Mouse (Mus musculus) urinary bladder, postnatal 36 days (tissue): ENCODE measurements around the gene Bach2.

Source experiments
- DNase-seq, 2 experiments: peaks; one replicate each; pipeline ENCODE4 v3.0.0; 2022; ENCODE audit warnings: low spot score in 2 of 2, mixed read lengths in 1 of 2

The Bach2 gene

GRCm38 (mm10) chr4:32250333-32251004 lies 11.9 kb downstream of the Bach2 start:
- DNase-seq = no peak

DNA sequence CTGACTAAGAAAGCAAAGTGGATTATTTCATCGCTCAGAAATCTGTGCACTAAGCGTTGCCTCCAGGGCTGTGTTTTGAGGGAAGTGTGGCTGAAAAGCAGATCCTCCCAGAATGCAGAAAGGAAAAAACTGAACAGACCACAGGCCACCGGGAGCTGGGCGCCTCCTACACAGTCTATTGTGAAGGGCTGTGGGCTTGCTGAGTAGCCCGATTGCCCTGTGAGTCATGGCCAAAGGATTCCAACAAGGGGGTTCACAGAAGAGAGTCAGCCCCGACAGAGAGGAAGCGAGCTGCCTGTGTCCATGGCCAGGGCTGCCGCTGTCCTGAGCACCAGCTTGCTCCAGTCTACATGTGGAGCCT lies 12.4 kb downstream of the Bach2 start:
- peak; percentile 19 to 40 for DNase-seq

DNA sequence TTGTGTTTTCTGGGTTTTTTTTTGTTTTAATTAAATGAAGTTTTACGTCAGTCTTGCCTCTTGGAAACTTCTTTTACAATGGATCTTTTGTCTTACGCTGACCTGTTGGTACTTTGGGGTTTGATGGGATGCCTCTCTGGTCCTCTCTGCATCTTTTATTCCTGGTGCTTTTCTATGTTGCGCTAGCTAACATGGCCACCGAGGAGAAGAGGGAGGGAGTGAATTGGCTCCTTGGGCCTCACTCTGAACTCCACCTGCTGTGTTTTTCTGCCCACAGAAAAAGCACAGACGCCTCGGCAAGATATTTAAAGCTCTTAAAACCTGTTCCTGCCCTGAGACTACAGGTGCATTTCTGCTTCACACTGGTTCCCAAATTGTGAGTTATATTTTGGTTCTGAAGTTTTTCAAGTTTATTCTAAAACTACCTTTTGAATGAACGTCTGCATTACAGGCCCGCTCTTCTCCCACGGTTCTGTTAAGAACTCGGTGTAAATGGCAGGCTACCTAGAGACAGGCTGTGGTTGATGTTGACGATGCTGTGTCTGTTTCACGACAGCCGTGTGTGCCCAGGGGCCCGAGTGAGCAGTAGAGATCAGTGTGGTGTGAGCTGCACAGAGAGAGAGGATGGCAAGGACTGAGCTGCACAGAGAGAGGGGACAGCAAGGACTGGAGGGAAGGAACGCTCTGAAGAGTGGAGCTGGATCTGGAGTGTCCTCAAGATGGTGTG lies 13.5 kb downstream of the Bach2 start:
- no peak for DNase-seq

DNA sequence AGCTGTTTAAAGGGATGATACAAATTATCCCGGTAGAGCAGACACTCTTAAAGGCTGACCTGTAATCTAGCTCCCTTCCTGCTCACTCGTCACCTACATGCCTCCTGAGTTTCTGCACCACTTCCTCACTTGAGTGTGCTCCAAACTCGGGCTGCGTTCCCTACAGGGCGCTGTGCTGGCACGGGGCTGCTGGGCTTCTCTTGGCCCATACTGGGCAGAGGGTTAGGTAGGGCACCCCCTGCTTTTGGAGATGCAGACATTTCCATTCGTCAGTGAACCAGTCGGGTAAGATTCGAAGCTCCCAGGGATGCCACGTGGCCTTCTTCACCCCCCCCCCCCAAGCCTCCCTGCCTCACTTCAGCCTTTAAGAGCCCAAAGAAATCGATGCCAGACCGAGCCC lies 19.1 kb downstream of the Bach2 start:
- no peak for DNase-seq

DNA sequence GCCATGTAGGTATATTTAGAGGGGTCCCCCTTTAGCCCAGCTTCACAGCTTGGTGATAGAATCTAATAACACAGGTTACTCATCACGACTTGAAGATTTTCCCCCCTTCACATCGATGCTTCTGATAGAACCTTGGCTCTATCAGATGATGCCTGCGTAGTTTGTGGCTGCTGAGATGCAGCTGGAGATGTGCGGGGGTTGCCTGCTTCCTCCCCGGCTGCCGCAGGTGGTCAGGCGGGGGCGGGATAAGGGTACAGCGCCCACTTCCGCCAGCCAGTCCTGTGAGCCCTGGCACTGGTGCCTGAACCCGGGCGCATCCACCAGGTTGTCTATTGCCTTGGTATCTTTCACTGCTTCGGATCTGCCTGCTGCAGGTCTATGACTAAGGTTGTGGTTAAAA lies 19.5 kb downstream of the Bach2 start:
- no peak for DNase-seq

DNA sequence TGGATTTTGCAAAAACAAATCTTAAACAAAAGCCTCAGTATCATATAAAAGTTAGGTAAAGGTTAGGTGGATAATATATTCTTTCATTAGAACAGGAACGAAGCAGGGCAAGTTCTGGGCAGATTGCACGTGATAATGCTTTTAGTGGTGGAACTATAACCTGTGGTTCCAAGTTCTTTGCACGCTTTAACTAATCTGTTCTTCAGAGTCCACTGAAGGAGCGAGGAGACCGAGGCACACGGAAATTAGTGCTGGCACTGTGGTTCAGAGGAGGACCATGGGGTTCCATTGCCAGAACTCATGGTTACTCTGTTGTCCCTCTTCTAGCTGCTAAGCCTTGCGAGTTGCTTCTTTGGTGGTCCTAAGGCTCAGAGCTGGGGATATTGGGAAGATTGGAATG lies 20.0 kb downstream of the Bach2 start:
- no peak for DNase-seq

DNA sequence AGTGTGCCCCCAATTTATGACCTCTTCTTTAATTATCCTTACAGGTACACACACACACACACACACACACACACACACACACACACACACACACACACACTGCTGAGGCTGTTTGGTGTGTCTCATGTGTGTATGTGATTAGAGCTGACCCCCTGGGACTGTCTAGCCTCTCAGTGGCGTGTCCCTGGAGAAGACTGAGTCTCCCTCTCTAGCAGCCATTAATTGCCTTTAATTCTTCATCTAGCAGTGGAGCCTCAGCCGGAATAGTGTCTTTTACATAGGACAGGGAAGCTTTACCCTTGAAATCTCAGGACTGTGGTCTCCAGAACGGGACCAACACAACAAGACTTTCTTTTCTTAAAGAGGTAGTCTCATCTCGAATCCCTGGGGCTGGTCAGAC lies 22.3 kb downstream of the Bach2 start:
- no peak for DNase-seq

- DNase-seq = peak in 1 of 2 experiments; percentile 25
Measured at GRCm38 (mm10) chr4:32262825-32263684, 24.5 kb downstream of the Bach2 start.

- DNase-seq = no peak
Measured at GRCm38 (mm10) chr4:32263685-32264038, 25.1 kb downstream of the Bach2 start.

- DNase-seq = no peak
Measured at GRCm38 (mm10) chr4:32264892-32265291, 26.3 kb downstream of the Bach2 start.

DNA sequence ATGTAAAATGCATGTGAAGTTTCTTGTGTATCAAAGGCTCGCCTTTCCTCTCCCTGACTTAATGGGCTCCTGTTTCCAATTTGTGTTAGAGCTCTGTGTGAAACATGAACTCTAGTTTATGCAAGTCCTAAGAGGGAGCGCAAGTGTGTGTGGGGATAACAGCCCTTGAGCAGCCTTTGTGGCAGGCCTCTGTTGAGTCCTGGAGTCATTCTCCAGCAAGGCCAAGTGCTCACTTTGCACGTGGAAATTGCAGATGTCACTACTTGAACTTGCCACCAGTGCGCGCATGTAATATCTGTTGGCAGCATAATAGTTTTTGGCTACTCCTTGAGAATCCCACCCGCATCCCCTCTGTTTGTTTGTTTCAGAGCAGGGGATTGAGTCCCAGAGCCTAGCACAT lies 28.1 kb downstream of the Bach2 start:
- DNase-seq = no peak

DNA sequence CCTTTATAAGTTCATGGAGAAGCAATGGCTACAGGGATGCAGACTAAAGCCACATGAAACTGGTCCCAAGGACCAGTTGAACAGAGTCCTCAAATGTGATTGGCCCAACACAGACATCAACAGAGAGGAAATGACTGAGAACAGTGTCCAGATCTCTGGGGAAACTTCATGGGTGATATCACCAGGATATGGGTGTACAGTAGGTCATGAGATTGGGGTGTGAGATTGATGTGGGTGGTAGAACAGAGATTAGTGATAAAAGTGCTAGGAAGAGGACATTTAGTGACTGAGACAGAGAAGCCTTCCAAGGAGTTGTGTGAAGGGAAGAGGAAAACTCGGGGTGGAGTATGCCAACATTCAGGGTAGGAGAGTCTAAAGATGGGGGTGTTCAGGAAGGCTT lies 29.4 kb downstream of the Bach2 start:
- no peak for DNase-seq

- DNase-seq = no peak
Measured at GRCm38 (mm10) chr4:32272398-32272797, 33.8 kb downstream of the Bach2 start.

DNA sequence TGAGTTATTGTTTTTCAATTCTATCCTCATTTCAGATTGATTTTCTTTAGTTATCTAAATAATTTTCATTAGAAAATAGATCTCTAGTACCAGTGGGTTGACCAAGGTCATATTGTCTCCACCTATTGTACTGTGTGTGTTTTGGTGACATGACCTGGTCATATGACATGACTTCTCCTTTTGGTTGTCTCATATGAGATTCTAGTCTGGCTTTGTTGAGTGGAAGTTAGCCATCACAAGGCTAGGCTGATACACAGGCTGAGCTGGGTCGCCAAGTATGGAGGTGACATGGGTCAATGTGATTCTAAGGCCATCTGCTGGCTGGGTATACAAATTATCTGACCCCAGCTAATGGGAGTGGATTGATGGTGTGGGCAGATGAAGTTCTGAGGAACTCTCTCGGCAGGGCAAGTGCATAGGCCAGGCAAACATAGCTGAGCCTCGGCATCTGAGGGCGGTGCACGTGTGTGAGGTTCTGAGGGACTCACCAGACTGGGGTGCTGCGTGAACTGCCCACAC lies 36.2 kb downstream of the Bach2 start:
- DNase-seq = no peak

- DNase-seq = no peak
Measured at GRCm38 (mm10) chr4:32279842-32280241, 41.2 kb downstream of the Bach2 start.

DNA sequence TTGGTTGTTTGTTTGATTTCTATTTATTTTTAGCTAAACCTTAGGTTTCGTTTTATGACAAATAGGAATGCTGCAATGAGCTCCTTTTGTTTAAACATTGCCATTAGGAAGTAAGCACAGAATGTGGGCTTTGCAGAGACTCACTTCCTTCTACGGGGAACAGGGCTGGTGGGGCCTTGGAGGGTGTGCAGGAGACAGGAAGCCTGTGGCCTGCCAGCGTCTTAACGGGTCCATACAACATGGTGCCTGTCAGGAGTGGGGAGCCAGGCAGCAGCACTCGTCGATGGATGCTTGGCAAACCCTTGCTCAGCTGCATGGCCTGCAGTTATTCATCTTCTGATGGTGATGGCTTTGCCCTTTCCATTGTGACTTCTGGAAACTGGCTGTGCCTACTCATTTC lies 41.8 kb downstream of the Bach2 start:
- no peak for DNase-seq

- no peak for DNase-seq
Measured at GRCm38 (mm10) chr4:32281306-32281705, 42.7 kb downstream of the Bach2 start.

GRCm38 (mm10) chr4:32286405-32286804 lies 47.8 kb downstream of the Bach2 start:
- no peak for DNase-seq

GRCm38 (mm10) chr4:32288036-32288860 lies 49.6 kb downstream of the Bach2 start:
- peak; percentile 26 to 47 for DNase-seq

DNA sequence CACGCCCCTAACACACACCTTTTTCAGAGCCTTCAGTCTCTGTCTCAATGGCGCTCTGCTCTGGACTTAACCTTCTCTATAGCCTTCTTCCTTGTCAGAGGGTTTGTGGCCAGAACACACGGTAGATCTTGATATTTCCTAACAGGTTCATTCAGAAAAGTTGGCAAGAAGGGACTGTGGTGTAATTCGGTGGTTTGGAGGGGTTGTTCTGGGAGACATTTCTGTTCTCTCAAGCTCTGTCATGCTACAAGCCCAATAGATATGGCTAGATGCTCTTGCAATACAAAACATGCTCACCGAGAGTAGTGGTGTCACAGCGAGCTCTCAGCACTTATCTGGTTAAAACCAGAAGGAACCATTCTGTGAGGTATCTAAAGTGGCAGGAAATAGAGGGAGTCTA lies 51.2 kb downstream of the Bach2 start:
- DNase-seq = no peak

GRCm38 (mm10) chr4:32291406-32291805 lies 52.8 kb downstream of the Bach2 start:
- DNase-seq = no peak
